Mouse (Mus musculus) liver, adult 2 months (tissue): ENCODE measurements around the gene Sort1. TPM values are rescaled to one million over a fixed set of nuclear protein-coding genes. Genes with fewer than 3 reads are reported as not detected.

Experiments
- DNase-seq: peaks from one replicate; pipeline ENCODE4 v3.0.0-alpha.2; 2011; ENCODE audit warnings: low read depth, low spot score; ENCODE audit errors: extremely low read depth
- H3K27ac ChIP-seq: fragments of 200-500 bp; replicated peaks from 2 replicates; pipeline ENCODE4 v1.5.1; 2012; ENCODE audit warnings: low read depth, mild to moderate bottlenecking, control low read depth, inconsistent platforms, low read length; ENCODE audit not compliant: insufficient read depth
- H3K27me3 ChIP-seq: fragments of 200-500 bp; 2 replicates; pipeline ENCODE4 v1.6.1; 2012; ENCODE audit warnings: mild to moderate bottlenecking, moderate library complexity, low read length, inconsistent platforms; ENCODE audit not compliant: control insufficient read depth, insufficient read depth
- H3K36me3 ChIP-seq: fragments of 200-500 bp; 2 replicates; pipeline ENCODE4 v1.6.1; 2012; ENCODE audit warnings: low read length, inconsistent platforms; ENCODE audit not compliant: control insufficient read depth, insufficient read depth
- H3K4me1 ChIP-seq: fragments of 200-500 bp; 2 replicates; pipeline ENCODE4 v1.6.1; 2011; ENCODE audit warnings: low read length; ENCODE audit not compliant: control insufficient read depth, insufficient read depth
- H3K4me3 ChIP-seq: fragments of 200-500 bp; 2 replicates; pipeline ENCODE4 v1.5.1; 2011; ENCODE audit warnings: low read depth, mild to moderate bottlenecking, control low read depth, low read length, moderate library complexity; ENCODE audit not compliant: insufficient read depth
- H3K79me2 ChIP-seq: fragments of 200-500 bp; 2 replicates; pipeline ENCODE4 v1.6.1; 2012; ENCODE audit warnings: inconsistent platforms, mild to moderate bottlenecking, low read length, moderate library complexity; ENCODE audit not compliant: control insufficient read depth, insufficient read depth
- H3K9ac ChIP-seq: fragments of 200-500 bp; 2 replicates; pipeline ENCODE4 v1.6.1; 2012; ENCODE audit warnings: low read depth, mild to moderate bottlenecking, control low read depth, inconsistent platforms, low read length
- CTCF ChIP-seq: fragments of 200-500 bp; IDR thresholded peaks from 2 replicates; pipeline ENCODE4 v1.5.1; 2011; ENCODE audit warnings: low read depth, low read length, control low read depth
- POLR2A ChIP-seq: fragments of 200-500 bp; IDR thresholded peaks from 2 replicates; pipeline ENCODE4 v1.6.1; 2011; ENCODE audit warnings: low read length, control low read depth; ENCODE audit not compliant: insufficient read depth; ENCODE audit errors: extremely low read depth
- WGBS: fragments of 180-500 bp; shearing (Covaris S2); methylation state at CpG from one replicate; pipeline ENCODE4 v1.1.7; 2018; 5-methylcytosine and 5-hydroxymethylcytosine counted together
- polyA plus RNA-seq: library from polyadenylated mRNA; depleted of rRNA; stranded (reverse); fragments of >200 nt; gene quantifications from 2 replicates; pipeline ENCODE4 v1.2.3, GENCODE M21; 2012
- total RNA-seq: library from RNA; depleted of rRNA; stranded (reverse); fragments of >200 nt; gene quantifications from 2 replicates; pipeline ENCODE4 v1.2.3, GENCODE M21; 2014

Sort1 gene
- total and polyA plus RNA-seq, 2 experiments = 6.5 to 8.3 TPM

DNA sequence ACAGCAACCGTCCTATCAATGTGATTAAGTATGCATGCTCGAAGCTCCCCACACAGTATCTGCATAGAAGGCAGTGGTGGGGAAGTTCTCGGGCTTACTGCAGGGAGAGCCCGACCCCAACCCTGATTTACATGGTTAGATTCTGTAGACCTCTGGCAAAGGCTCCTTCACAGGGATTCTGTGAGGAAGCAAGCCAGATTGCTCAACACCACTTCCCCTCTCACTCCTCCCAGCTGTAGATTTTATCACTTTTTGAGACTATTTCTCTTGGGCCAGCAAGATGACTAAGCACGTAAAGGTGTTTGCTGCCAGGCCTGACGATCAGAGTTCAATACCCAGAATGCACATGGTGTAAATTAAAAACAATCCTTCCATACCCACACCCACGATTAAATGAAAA, 62.0 kb downstream of the Sort1 start:
- WGBS = 66% methylated on average over 7 of the region's 7 CpGs
- no peaks in the 10 kb centered on the region for H3K79me2 ChIP-seq
- no peak overlapping the region for H3K27ac ChIP-seq
- peaks cover 11% of the 10 kb centered on the region; the same call in 1 of the 2 replicates for H3K36me3 ChIP-seq
- TF ChIP-seq CTCF (no peak), POLR2A (no peak)
- H3K4me3 ChIP-seq = no peak overlapping the region
- H3K27me3 ChIP-seq = no peaks in the 10 kb centered on the region
- no peak for DNase-seq
- no peaks in the 10 kb centered on the region for H3K4me1 ChIP-seq
- no peak overlapping the region for H3K9ac ChIP-seq

DNA sequence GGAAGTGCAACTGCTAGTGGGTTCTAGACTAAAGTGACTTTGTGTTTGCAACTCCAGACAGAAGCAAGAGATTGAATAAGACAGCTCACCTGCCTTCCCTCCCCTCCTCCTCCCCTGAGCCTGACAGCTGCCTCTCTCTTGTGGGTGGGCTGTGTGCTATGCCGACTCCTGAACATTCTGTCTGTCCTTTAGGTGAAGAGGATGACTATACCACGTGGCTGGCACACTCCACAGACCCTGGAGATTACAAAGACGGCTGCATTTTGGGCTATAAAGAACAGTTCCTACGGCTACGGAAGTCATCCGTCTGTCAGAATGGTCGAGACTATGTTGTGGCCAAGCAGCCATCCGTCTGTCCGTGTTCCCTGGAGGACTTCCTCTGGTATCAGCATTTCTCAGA, 64.5 kb downstream of the Sort1 start:
- TF ChIP-seq CTCF = no peak
- H3K4me3 ChIP-seq = no peak overlapping the region
- no peaks in the 10 kb centered on the region for H3K4me1 ChIP-seq
- 87% methylated on average over 9 of the region's 9 CpGs for WGBS
- H3K27ac ChIP-seq = no peak overlapping the region
- H3K9ac ChIP-seq = no peak overlapping the region
- no peaks in the 10 kb centered on the region for H3K79me2 ChIP-seq
- no peak for DNase-seq
- no peaks in the 10 kb centered on the region for H3K27me3 ChIP-seq
- peaks cover 4% of the 10 kb centered on the region; the same call in 1 of the 2 replicates for H3K36me3 ChIP-seq

DNA sequence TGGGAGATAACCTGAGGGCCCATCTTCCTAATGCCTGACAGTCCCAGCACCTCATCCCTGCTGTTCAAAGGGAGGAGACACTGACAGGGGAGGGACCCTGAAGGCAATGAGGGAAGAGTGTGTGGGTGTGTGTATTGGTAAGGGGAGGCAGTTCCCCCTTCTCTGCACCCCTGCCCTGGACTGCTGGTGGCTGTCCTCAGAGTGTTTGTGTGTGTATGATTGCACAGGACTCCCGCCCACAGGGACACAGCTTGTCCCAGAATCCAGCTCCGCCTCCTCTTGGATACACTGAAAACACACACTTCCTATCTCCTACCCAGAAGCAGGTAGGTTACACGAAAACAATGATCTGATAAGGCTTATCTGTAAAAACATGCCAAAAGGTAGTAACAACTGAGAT, 71.4 kb downstream of the Sort1 start:
- H3K9ac ChIP-seq = no peak overlapping the region
- H3K27ac ChIP-seq = no peak overlapping the region
- TF ChIP-seq POLR2A (no peak), CTCF (no peak)
- no peaks in the 10 kb centered on the region for H3K79me2 ChIP-seq
- H3K27me3 ChIP-seq = no peaks in the 10 kb centered on the region
- no peak for DNase-seq
- H3K36me3 ChIP-seq = no peaks in the 10 kb centered on the region; the same call in 1 of the 2 replicates
- H3K4me3 ChIP-seq = no peak overlapping the region
- H3K4me1 ChIP-seq = no peaks in the 10 kb centered on the region
- WGBS = 71% methylated on average over 3 of the region's 3 CpGs

DNA sequence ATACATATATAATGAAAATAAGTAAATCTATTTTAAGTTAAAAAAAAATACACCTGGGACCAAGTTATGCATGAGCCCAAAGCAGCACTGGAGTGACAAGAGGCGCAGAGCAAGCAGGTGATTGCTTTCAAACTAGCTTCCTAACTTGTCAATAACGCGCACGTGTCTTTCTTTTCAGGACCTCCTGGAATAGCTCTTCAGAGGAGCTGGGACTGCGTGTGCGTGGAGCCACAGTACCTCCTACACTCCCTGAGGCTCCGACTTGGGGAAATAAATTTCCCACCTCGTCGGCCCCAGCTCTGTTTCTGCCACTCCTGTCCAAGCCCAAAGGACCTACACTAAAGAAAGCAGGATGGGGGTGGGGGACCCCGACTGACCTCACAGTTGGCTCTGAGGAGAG, 73.2 kb downstream of the Sort1 start:
- no peaks in the 10 kb centered on the region for H3K79me2 ChIP-seq
- H3K36me3 ChIP-seq = no peaks in the 10 kb centered on the region; the same call in 1 of the 2 replicates
- TF ChIP-seq CTCF = no peak
- no peaks in the 10 kb centered on the region for H3K27me3 ChIP-seq
- no peak for DNase-seq
- H3K4me1 ChIP-seq = no peaks in the 10 kb centered on the region
- H3K27ac ChIP-seq = no peak overlapping the region
- no peak overlapping the region for H3K4me3 ChIP-seq
- 95% methylated on average over 10 of the region's 10 CpGs for WGBS
- H3K9ac ChIP-seq = no peak overlapping the region

DNA sequence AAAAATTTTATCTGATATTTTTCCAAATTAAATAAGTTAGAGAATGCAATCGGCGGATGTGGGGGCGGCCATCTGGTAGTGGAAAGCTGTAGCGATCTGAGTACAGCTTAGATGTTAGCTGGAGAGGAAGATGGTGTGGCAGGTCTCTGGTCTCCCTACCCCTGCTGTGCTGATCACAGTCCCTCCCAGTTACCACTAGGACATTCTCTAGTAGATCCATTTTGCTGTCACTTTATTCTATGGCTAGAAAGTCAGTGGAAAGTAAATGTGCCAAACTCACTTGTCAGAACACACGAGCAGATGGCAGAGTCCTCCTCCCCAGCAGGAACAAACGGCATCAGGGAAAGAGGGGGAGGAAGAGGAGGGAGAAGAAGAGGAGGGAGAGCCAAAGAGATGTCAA, 74.6 kb downstream of the Sort1 start:
- H3K4me1 ChIP-seq = no peaks in the 10 kb centered on the region
- WGBS = 56% methylated on average over 6 of the region's 6 CpGs
- H3K27me3 ChIP-seq = no peaks in the 10 kb centered on the region
- H3K9ac ChIP-seq = no peak overlapping the region
- no peak overlapping the region for H3K4me3 ChIP-seq
- TF ChIP-seq POLR2A (no peak), CTCF (no peak)
- DNase-seq = no peak
- H3K79me2 ChIP-seq = no peaks in the 10 kb centered on the region
- no peak overlapping the region for H3K27ac ChIP-seq
- no peaks in the 10 kb centered on the region; the same call in 1 of the 2 replicates for H3K36me3 ChIP-seq

DNA sequence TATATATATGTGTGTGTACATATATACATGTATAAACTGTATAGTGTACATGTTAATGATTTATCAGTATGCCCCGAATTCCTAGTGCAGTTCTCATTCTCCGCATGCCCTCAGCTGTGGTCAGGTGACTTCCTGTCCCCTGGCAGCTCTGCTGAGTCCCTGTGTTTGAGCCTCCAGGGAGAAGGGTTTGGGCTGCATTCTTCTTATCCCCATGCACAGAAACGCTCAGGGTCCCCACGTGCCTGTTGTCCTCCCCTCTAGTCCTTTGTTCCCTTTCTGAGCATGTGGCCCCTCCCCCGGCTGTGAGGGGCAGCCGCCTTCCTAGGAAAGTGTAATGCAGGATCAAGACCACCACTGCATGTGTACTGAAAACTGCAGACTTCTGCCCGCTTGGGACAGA, 77.0 kb downstream of the Sort1 start:
- no peaks in the 10 kb centered on the region for H3K36me3 ChIP-seq
- H3K4me3 ChIP-seq = no peak overlapping the region
- no peaks in the 10 kb centered on the region for H3K27me3 ChIP-seq
- no peaks in the 10 kb centered on the region for H3K79me2 ChIP-seq
- 52% methylated on average over 7 of the region's 7 CpGs for WGBS
- TF ChIP-seq POLR2A (no peak), CTCF (no peak)
- no peak overlapping the region for H3K9ac ChIP-seq
- H3K27ac ChIP-seq = no peak overlapping the region
- no peak for DNase-seq
- H3K4me1 ChIP-seq = no peaks in the 10 kb centered on the region

DNA sequence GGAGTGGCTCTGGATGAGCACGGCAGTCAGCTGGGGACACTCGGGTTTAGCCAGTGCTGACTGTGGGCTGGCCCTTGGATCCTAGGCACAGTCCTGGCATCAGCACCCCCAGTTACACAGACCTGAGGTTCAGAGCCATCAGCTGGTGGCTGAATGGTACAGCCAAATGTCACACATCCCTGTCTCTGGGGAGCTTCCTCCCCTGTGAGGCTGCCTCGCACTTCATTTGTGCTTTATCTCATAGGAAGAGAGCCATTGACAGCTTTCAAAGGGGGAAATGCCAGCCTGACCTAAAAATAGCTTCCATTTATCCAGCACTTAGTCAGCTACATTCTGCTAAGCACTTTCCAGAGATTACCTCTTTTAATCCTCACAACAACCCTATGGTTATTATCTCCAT, 79.7 kb downstream of the Sort1 start:
- TF ChIP-seq CTCF (no peak), POLR2A (no peak)
- Histone ChIP-seq H3K79me2 (no peaks in the 10 kb centered on the region), H3K4me3 (no peak overlapping the region), H3K27ac (no peak overlapping the region), H3K36me3 (no peaks in the 10 kb centered on the region), H3K9ac (no peak overlapping the region), H3K4me1 (no peaks in the 10 kb centered on the region; the same call in 1 of the 2 replicates), H3K27me3 (no peaks in the 10 kb centered on the region)
- WGBS = 65% methylated on average over 3 of the region's 3 CpGs
- DNase-seq = no peak
